Mouse (Mus musculus): Measurements from ENCODE around the gene Nup85. TPM values are rescaled to one million over a fixed set of nuclear protein-coding genes. Genes with fewer than 3 reads are reported as not detected.

The Nup85 gene
- polyA plus RNA-seq, 1 experiment from 2014 or later, result 47.2 TPM

- peak within 1 kb of the TSS; percentile 95 for H3K9ac ChIP-seq (ENCODE audit: low read length)
- WGBS, result 1% methylated on average over 43 of the region's 70 CpGs
- DNase-seq (ENCODE audit: low spot score) (peak; percentile 99), ATAC-seq (ENCODE audit: low FRiP score, low TSS enrichment) (peak; percentile 89)
- no peaks in the 10 kb centered on the region for H3K4me1 ChIP-seq (replicated peaks; ENCODE audit: control insufficient read depth, insufficient read depth)
- peak within 1 kb of the TSS; percentile 87 for H3K4me3 ChIP-seq (ENCODE audit: low read depth, low read length)
- 0 out of 2 replicates have a peak, but pooled peaks cover 9% of the 10 kb centered on the region for H3K36me3 ChIP-seq (ENCODE audit: control insufficient read depth, insufficient read depth, low read length)
- no peaks in the 10 kb centered on the region for H3K9me3 ChIP-seq (ENCODE audit: control insufficient read depth, low read length)
- peak within 1 kb of the TSS; percentile 100 for H3K27ac ChIP-seq (replicated peaks)
- peak within 1 kb of the TSS; percentile 81 for H3K4me2 ChIP-seq (replicated peaks; ENCODE audit: low read depth)
- no peaks in the 10 kb centered on the region for H3K27me3 ChIP-seq (ENCODE audit: control insufficient read depth, insufficient read depth, low read length)
- TF ChIP-seq EP300 (optimal IDR thresholded peaks at IDR 0.05), result no peak
- peak; percentile 24; the same call in 1 of the 2 replicates for TF ChIP-seq CTCF (IDR thresholded peaks at IDR 0.05; ENCODE audit: low read depth)
These were observed 28.1 kb upstream of the Nup85 start, which contains the start of gene Sumo2 for GRCm38 (mm10) chr11:115536038-115536681. Sumo2 (minus strand) TSS chr11:115536276.

- Histone ChIP-seq H3K27me3 (ENCODE audit: control insufficient read depth, insufficient read depth, low read length) (no peaks in the 10 kb centered on the region), H3K4me2 (replicated peaks; ENCODE audit: low read depth) (peak overlapping the region; percentile 47; the same call in 1 of the 2 replicates), H3K4me3 (ENCODE audit: low read depth, low read length) (peak overlapping the region; percentile 87; the same call in 1 of the 2 replicates), H3K36me3 (ENCODE audit: control insufficient read depth, insufficient read depth, low read length) (0 out of 2 replicates have a peak, but pooled peaks cover 9% of the 10 kb centered on the region), H3K27ac (replicated peaks) (peak overlapping the region; percentile 100), H3K9ac (ENCODE audit: low read length) (no peak overlapping the region), H3K4me1 (replicated peaks; ENCODE audit: control insufficient read depth, insufficient read depth) (no peaks in the 10 kb centered on the region), H3K9me3 (ENCODE audit: control insufficient read depth, low read length) (no peaks in the 10 kb centered on the region)
- DNase-seq (ENCODE audit: low spot score) (no peak), ATAC-seq (ENCODE audit: low FRiP score, low TSS enrichment) (no peak)
- WGBS, result 81% methylated on average over 10 of the region's 10 CpGs
- TF ChIP-seq CTCF (IDR thresholded peaks at IDR 0.05; ENCODE audit: low read depth) (peak; percentile 30; the same call in 1 of the 2 replicates), EP300 (optimal IDR thresholded peaks at IDR 0.05) (no peak)
These were observed 27.2 kb upstream of the Nup85 start for GRCm38 (mm10) chr11:115536856-115537568.

GRCm38 (mm10) chr11:115538045-115538444, 26.2 kb upstream of the Nup85 start:
- no peaks in the 10 kb centered on the region for H3K4me1 ChIP-seq (replicated peaks; ENCODE audit: control insufficient read depth, insufficient read depth)
- H3K36me3 ChIP-seq (ENCODE audit: control insufficient read depth, insufficient read depth, low read length), result 0 out of 2 replicates have a peak, but pooled peaks cover under 1% of the 10 kb centered on the region
- no peak overlapping the region for H3K9ac ChIP-seq (ENCODE audit: low read length)
- H3K27me3 ChIP-seq (ENCODE audit: control insufficient read depth, insufficient read depth, low read length), result no peaks in the 10 kb centered on the region
- no peak for DNase-seq (ENCODE audit: low spot score)
- H3K27ac ChIP-seq (replicated peaks), result no peak overlapping the region
- no peak for ATAC-seq (ENCODE audit: low FRiP score, low TSS enrichment)
- no peak overlapping the region for H3K4me3 ChIP-seq (ENCODE audit: low read depth, low read length)
- H3K9me3 ChIP-seq (ENCODE audit: control insufficient read depth, low read length), result no peaks in the 10 kb centered on the region
- TF ChIP-seq CTCF (IDR thresholded peaks at IDR 0.05; ENCODE audit: low read depth) (peak; percentile 46), EP300 (optimal IDR thresholded peaks at IDR 0.05) (no peak)
- WGBS, result 52% methylated on average over 2 of the region's 2 CpGs
- H3K4me2 ChIP-seq (replicated peaks; ENCODE audit: low read depth), result no peak overlapping the region

- DNase-seq (ENCODE audit: low spot score), result no peak
- 51% methylated on average over 4 of the region's 4 CpGs for WGBS
These were observed 20.7 kb upstream of the Nup85 start for GRCm38 (mm10) chr11:115543571-115543970.

GRCm38 (mm10) chr11:115552783-115553182, 11.5 kb upstream of the Nup85 start:
- Histone ChIP-seq H3K4me3 (ENCODE audit: low read depth, low read length) (no peak overlapping the region), H3K4me1 (replicated peaks; ENCODE audit: control insufficient read depth, insufficient read depth) (no peaks in the 10 kb centered on the region), H3K9me3 (ENCODE audit: control insufficient read depth, low read length) (no peaks in the 10 kb centered on the region), H3K27ac (replicated peaks) (no peak overlapping the region), H3K4me2 (replicated peaks; ENCODE audit: low read depth) (no peak overlapping the region), H3K27me3 (ENCODE audit: control insufficient read depth, insufficient read depth, low read length) (no peaks in the 10 kb centered on the region), H3K9ac (ENCODE audit: low read length) (no peak overlapping the region), H3K36me3 (ENCODE audit: control insufficient read depth, insufficient read depth, low read length) (no peaks in the 10 kb centered on the region)
- WGBS, result 65% methylated on average over 4 of the region's 4 CpGs
- ATAC-seq (ENCODE audit: low FRiP score, low TSS enrichment) (no peak), DNase-seq (ENCODE audit: low spot score) (no peak)
- TF ChIP-seq EP300 (optimal IDR thresholded peaks at IDR 0.05), result no peak
- peak; percentile 64 for TF ChIP-seq CTCF (IDR thresholded peaks at IDR 0.05; ENCODE audit: low read depth)

More at GRCm38 (mm10) chr11:115543571-115543970, 20.7 kb upstream of the Nup85 start:
- TF ChIP-seq EP300 (optimal IDR thresholded peaks at IDR 0.05) (no peak), CTCF (IDR thresholded peaks at IDR 0.05; ENCODE audit: low read depth) (no peak)
- Histone ChIP-seq H3K9ac (ENCODE audit: low read length) (no peak overlapping the region), H3K9me3 (ENCODE audit: control insufficient read depth, low read length) (no peaks in the 10 kb centered on the region), H3K4me3 (ENCODE audit: low read depth, low read length) (no peak overlapping the region), H3K27ac (replicated peaks) (no peak overlapping the region), H3K4me2 (replicated peaks; ENCODE audit: low read depth) (no peak overlapping the region), H3K36me3 (ENCODE audit: control insufficient read depth, insufficient read depth, low read length) (no peaks in the 10 kb centered on the region), H3K4me1 (replicated peaks; ENCODE audit: control insufficient read depth, insufficient read depth) (no peaks in the 10 kb centered on the region), H3K27me3 (ENCODE audit: control insufficient read depth, insufficient read depth, low read length) (no peaks in the 10 kb centered on the region)
- no peak for ATAC-seq (ENCODE audit: low FRiP score, low TSS enrichment)

Measured in stomach, postnatal 0 days (tissue).